Mouse (Mus musculus) myocyte (in vitro differentiated cells): ENCODE results near the gene Sox6.

Experiments used
- CEBPB ChIP-seq: IDR thresholded peaks from 2 replicates; pipeline ENCODE4 v1.6.1; 2011; ENCODE audit warnings: mild to moderate bottlenecking, moderate library complexity; ENCODE audit not compliant: poor library complexity, insufficient read depth, severe bottlenecking
- E2F4 ChIP-seq: IDR thresholded peaks from one replicate; pipeline ENCODE4 v1.6.1; 2011; ENCODE audit warnings: mild to moderate bottlenecking, control low read depth, moderate library complexity; ENCODE audit not compliant: insufficient read depth
- MAX ChIP-seq: IDR thresholded peaks from one replicate; pipeline ENCODE4 v1.6.1; 2011; ENCODE audit warnings: low read depth, mild to moderate bottlenecking, control low read depth
- POLR2A ChIP-seq: IDR thresholded peaks from one replicate; pipeline ENCODE4 v1.6.1; 2011; ENCODE audit warnings: low read depth, mild to moderate bottlenecking, control low read depth, moderate library complexity; ENCODE audit not compliant: insufficient read length
- POLR2AphosphoS2 ChIP-seq: IDR thresholded peaks from one replicate; pipeline ENCODE4 v1.6.1; 2011; ENCODE audit warnings: low read depth, control low read depth; ENCODE audit not compliant: insufficient read length
- REST ChIP-seq: IDR thresholded peaks from one replicate; pipeline ENCODE4 v1.6.1; 2011; ENCODE audit warnings: mild to moderate bottlenecking, control low read depth, moderate library complexity; ENCODE audit not compliant: insufficient read depth, insufficient read length
- SRF ChIP-seq: IDR thresholded peaks from one replicate; pipeline ENCODE4 v1.6.1; 2011; ENCODE audit warnings: low read depth; ENCODE audit not compliant: control insufficient read depth, insufficient read length
- TCF3 ChIP-seq: IDR thresholded peaks from one replicate; pipeline ENCODE4 v1.6.1; 2011; ENCODE audit warnings: low read depth, control low read depth; ENCODE audit not compliant: insufficient read length
- USF1 ChIP-seq: IDR thresholded peaks from one replicate; pipeline ENCODE4 v1.6.1; 2011; ENCODE audit warnings: low read depth, mild to moderate bottlenecking, control low read depth, moderate library complexity

DNA sequence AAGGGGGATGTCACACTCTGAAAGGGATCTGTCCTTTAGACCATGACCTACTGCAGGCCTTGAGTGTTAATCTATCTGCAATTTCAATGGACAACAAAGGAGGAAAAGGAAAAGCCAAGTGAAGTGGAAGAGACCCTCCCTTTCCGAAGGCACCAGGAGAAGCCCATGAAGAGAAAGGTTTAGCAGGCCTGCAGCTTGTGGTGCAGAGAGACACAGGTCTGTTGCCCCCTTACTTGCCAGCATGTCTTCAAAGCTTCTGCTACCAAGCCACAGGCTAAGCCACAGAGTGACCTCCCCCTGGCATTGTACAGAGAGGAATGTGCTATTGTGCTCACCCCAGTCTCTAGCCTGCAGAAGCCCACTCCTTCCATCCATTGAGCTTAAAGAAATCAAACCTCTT is 135.2 kb downstream of the Sox6 start:
- TF ChIP-seq POLR2A (no peak), TCF3 (no peak), USF1 (no peak), E2F4 (no peak), CEBPB (no peak), SRF (no peak), MAX (no peak), REST (no peak), POLR2AphosphoS2 (no peak)
